Mouse (Mus musculus): ENCODE measurements around the gene Plekhg1. TPM values are rescaled to one million over a fixed set of nuclear protein-coding genes. Genes with fewer than 3 reads are reported as not detected.
A peak's percentile ranks its signal among the peaks of the same experiment; 100 is the strongest.

The Plekhg1 gene
- total and polyA plus RNA-seq, 2 experiments from 2014 or later: 6.8 to 14.8 TPM

DNA sequence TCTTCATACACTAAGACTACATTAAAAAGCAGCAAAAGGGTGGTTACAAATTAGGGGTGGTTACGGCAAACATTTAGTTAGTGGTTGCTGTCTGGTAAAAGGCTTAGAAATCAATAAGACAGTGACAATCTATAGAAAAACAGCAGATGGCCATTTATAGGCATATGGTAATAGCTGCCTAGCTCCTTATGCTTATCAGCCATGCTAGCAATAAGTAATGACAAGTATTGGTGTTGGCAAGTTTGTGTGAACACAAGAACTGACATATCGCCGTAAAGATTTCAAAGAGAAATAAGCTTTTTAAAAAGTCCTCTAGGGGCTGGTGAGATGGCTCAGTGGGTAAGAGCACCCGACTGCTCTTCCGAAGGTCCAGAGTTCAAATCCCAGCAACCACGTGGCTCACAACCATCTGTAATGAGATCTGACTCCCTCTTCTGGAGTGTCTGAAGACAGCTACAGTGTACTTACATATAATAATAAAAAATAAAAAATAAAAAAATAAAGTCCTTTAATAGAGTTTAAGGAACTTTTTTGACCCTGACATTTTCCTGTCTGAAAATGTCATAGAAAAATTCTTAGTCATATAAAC, 250.2 kb downstream of the Plekhg1 start:
- no peak overlapping the region for H3K4me2 ChIP-seq (ENCODE audit: low read depth, low read length)
- no peaks in the 10 kb centered on the region for H3K4me1 ChIP-seq (ENCODE audit: insufficient read depth, low read length)
- no peaks in the 10 kb centered on the region for H3K27me3 ChIP-seq (ENCODE audit: insufficient read depth, low read length)
- H3K27ac ChIP-seq: no peak overlapping the region
- no peak overlapping the region for H3K4me3 ChIP-seq (ENCODE audit: low read length)
- no peak for TF ChIP-seq CTCF (IDR thresholded peaks at IDR 0.05; ENCODE audit: low read depth)
- H3K36me3 ChIP-seq (ENCODE audit: insufficient read depth, low read length): no peaks in the 10 kb centered on the region
- WGBS: 94% methylated on average over 6 of the region's 6 CpGs
- no peaks in the 10 kb centered on the region for H3K9me3 ChIP-seq (ENCODE audit: low read length)
- H3K9ac ChIP-seq (replicated peaks; ENCODE audit: low read length): no peak overlapping the region
- ATAC-seq (no peak), DNase-seq (ENCODE audit: low spot score) (no peak)

DNA sequence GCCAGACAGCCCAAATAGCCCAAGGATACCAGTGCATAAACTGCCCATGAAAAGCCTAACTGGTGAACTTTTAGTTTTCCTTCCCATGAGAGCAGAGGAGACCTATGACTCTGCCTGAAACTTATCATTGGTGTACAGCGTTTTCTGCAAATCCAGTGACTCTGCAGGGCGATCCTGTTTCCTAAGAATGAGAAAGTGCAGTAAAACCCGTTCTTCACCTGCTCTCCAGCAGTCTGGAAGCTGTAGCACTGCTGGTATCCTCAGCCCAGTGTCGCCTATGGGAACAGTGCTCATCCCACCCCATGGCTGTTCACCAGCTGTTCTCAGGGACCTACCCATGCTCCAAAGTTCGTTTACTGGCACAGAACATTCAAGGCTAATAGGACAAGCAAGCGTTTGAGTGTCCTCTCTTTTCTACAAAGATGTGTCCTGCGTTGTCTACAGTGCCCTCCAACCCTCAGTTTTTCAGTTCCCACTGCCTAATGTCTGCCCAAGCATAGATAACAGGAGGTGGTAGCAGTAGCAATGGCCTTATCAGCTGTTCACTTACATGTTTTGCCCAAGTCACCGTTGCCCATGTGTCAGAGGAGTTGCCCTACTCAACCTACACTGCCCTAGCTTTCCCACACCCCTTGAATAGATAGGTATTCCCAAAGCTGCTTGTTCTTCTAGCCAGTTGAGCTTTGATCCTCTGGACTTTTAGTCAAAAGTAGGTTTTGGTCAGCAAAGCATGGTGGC, 253.4 kb downstream of the Plekhg1 start:
- H3K4me3 ChIP-seq (ENCODE audit: low read length): no peak overlapping the region
- DNase-seq (ENCODE audit: low spot score): no peak
- no peak for ATAC-seq
- H3K9ac ChIP-seq (replicated peaks; ENCODE audit: low read length): no peak overlapping the region
- no peaks in the 10 kb centered on the region for H3K27me3 ChIP-seq (ENCODE audit: insufficient read depth, low read length)
- WGBS: 91% methylated on average over 8 of the region's 8 CpGs
- H3K27ac ChIP-seq: no peak overlapping the region
- no peaks in the 10 kb centered on the region for H3K4me1 ChIP-seq (ENCODE audit: insufficient read depth, low read length)
- no peak for TF ChIP-seq CTCF (IDR thresholded peaks at IDR 0.05; ENCODE audit: low read depth)
- no peaks in the 10 kb centered on the region for H3K9me3 ChIP-seq (ENCODE audit: low read length)
- no peak overlapping the region for H3K4me2 ChIP-seq (ENCODE audit: low read depth, low read length)
- no peaks in the 10 kb centered on the region for H3K36me3 ChIP-seq (ENCODE audit: insufficient read depth, low read length)

DNA sequence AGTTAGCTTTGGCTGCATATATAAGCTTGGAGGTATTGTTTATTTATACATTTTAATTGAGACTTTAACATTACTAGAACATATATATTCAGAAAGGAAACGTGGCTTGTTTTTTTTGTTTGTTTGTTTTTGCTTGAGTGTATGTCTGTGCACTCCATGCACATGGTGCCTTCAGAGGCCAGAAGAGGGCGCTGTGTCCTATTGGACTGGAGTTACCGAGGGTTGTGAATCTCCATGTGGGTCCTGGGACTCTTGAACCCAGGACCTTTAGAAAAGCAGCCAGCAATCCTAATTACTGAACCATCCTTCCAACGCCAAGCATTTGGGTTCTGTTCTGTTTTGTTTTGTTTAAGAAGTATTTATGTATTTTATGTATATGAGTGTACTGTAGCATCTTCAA, 255.1 kb downstream of the Plekhg1 start:
- ATAC-seq: no peak

DNA sequence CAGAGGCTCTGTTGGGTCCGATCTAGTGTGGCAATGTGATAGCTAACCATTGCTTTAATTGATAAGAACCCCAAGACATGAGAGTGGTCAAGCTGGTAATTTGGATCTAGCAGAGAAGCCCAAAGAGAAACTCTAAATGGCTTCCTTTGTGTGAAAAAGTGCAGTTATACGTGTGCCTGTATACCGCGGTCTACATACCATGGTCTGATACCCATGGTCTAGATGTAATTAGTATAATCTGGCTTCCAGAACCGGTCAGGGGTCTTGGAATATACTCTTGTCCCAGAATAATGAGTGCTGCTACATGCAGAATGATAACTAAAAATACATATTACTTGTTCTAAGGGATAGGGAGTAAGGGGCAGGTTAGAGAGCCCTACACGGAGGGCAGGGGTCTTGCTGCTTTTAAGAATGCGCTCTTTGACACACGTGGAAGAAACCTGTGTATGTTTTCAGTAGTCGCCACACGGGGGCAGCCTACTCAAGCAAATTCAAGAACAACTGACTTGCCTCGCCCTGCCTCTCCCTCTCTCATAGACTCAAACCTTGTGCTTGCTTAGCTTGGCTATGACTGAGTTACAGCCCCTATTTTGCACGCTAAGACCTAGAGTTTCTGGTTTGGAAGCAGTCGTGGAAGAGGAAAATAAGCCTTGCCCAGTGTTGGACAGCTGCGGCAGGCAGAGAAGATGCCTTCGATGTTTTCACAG, 256.2 kb downstream of the Plekhg1 start:
- Histone ChIP-seq H3K4me3 (ENCODE audit: low read length) (no peak overlapping the region), H3K27ac (no peak overlapping the region), H3K27me3 (ENCODE audit: insufficient read depth, low read length) (no peaks in the 10 kb centered on the region), H3K9me3 (ENCODE audit: low read length) (no peaks in the 10 kb centered on the region), H3K4me1 (ENCODE audit: insufficient read depth, low read length) (no peaks in the 10 kb centered on the region), H3K4me2 (ENCODE audit: low read depth, low read length) (no peak overlapping the region), H3K36me3 (ENCODE audit: insufficient read depth, low read length) (no peaks in the 10 kb centered on the region), H3K9ac (replicated peaks; ENCODE audit: low read length) (no peak overlapping the region)
- peak; percentile 88 for ATAC-seq
- peak; percentile 90 for TF ChIP-seq CTCF (IDR thresholded peaks at IDR 0.05; ENCODE audit: low read depth)
- 52% methylated on average over 15 of the region's 15 CpGs for WGBS
- peak; percentile 91 for DNase-seq (ENCODE audit: low spot score)

More for the DNA sequence above, 255.1 kb downstream of the Plekhg1 start:
- DNase-seq (ENCODE audit: low spot score): no peak
- Histone ChIP-seq H3K27ac (no peak overlapping the region), H3K9me3 (ENCODE audit: low read length) (no peaks in the 10 kb centered on the region), H3K36me3 (ENCODE audit: insufficient read depth, low read length) (no peaks in the 10 kb centered on the region), H3K4me2 (ENCODE audit: low read depth, low read length) (no peak overlapping the region), H3K4me1 (ENCODE audit: insufficient read depth, low read length) (no peaks in the 10 kb centered on the region), H3K27me3 (ENCODE audit: insufficient read depth, low read length) (no peaks in the 10 kb centered on the region), H3K4me3 (ENCODE audit: low read length) (no peak overlapping the region), H3K9ac (replicated peaks; ENCODE audit: low read length) (no peak overlapping the region)
- TF ChIP-seq CTCF (IDR thresholded peaks at IDR 0.05; ENCODE audit: low read depth): peak; percentile 33
- 78% methylated on average over 4 of the region's 4 CpGs for WGBS

DNA sequence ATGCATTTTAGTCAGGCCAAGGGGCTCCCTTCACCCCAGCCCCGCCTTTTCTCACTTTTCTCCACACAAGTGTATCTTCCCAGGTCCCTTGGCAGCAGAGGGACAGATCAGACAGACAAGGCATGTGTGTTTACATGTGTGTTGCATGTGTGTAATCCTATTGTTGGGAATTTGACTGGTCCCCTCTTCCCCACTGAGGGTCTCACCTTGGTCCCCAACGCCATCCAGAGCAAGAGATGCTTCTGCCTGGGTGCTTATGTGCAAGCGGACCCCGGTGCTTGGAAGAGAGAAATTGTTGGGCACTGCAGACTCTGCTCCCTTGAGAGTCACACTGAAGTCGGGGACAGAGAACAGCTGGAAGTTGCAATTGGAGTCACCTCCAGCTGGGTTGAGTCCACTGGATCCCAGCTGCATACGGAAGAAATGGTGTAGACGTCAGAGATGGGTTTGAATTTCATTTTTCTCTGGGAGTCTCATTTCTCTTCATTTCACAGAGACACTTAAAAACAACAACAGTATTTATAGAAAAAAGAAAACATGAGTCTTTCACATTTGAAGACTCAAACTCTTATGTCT, 257.8 kb downstream of the Plekhg1 start:
- Histone ChIP-seq H3K4me3 (ENCODE audit: low read length) (no peak overlapping the region), H3K9ac (replicated peaks; ENCODE audit: low read length) (no peak overlapping the region), H3K9me3 (ENCODE audit: low read length) (no peaks in the 10 kb centered on the region), H3K27me3 (ENCODE audit: insufficient read depth, low read length) (no peaks in the 10 kb centered on the region), H3K36me3 (ENCODE audit: insufficient read depth, low read length) (no peaks in the 10 kb centered on the region), H3K4me1 (ENCODE audit: insufficient read depth, low read length) (no peaks in the 10 kb centered on the region), H3K4me2 (ENCODE audit: low read depth, low read length) (no peak overlapping the region), H3K27ac (no peak overlapping the region)
- no peak for TF ChIP-seq CTCF (IDR thresholded peaks at IDR 0.05; ENCODE audit: low read depth)
- ATAC-seq (no peak), DNase-seq (ENCODE audit: low spot score) (no peak)
- WGBS: 87% methylated on average over 7 of the region's 7 CpGs

DNA sequence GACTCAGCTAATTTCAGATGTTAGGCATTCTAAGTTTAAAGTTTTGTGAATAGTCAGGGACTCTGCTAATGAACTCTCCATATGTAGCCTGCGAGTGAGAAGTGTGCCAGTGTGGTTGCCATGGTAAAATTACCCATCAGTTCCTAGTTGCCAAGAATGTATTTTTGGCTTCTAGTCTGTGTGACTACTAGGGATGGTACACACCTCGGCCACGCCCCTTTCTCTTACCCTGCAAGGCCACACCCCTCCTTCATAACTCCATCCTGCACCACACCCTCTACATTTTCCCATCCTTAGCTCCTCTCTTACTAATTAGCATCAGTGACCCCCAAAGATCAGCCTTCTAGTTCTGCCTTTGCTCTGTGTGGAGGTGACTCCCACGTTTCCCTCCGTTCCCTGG, 262.5 kb downstream of the Plekhg1 start:
- Histone ChIP-seq H3K27me3 (ENCODE audit: insufficient read depth, low read length) (no peaks in the 10 kb centered on the region), H3K27ac (no peak overlapping the region), H3K4me3 (ENCODE audit: low read length) (no peak overlapping the region), H3K9me3 (ENCODE audit: low read length) (no peaks in the 10 kb centered on the region), H3K4me1 (ENCODE audit: insufficient read depth, low read length) (no peaks in the 10 kb centered on the region), H3K9ac (replicated peaks; ENCODE audit: low read length) (no peak overlapping the region), H3K36me3 (ENCODE audit: insufficient read depth, low read length) (no peaks in the 10 kb centered on the region), H3K4me2 (ENCODE audit: low read depth, low read length) (no peak overlapping the region)
- no peak for TF ChIP-seq CTCF (IDR thresholded peaks at IDR 0.05; ENCODE audit: low read depth)
- DNase-seq (ENCODE audit: low spot score) (no peak), ATAC-seq (no peak)
- WGBS: 74% methylated on average over 5 of the region's 5 CpGs

All from hindbrain, postnatal 0 days (tissue).